Comparison of ENCODE assay signal across 8 mouse cellular contexts in the genomic region with DNA sequence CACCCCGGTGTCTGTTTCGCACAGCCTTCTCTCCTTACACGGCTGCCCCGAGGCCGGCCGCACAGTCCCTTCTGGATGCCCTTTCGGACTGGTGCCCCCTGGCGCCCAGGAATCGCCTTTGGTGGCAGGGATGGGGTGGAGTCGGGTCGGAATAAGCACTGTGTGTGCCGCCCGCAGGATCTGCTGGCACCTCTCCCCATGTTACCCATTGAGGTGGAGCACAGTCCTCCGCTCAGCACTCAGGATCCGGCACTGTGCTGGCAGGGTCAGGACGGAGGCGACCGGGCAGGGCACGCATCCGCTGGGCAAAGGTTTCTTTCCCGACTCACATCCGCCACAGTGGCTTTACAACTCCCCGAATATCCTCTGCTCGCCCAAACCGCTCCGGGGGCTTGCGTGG. TPM values are rescaled to one million over a fixed set of nuclear protein-coding genes. Genes with fewer than 3 reads are reported as not detected.
DNase-seq lines count a peak whose midpoint lies in the region; ATAC-seq and TF ChIP-seq lines count a peak whose summit lies in the region.
"Not testable (repeated sequence)": the region's sequence is repeated elsewhere in the genome, so short reads cannot be mapped to it uniquely, and the experiment has no call there.

No protein-coding gene starts in this region.

- H3K27ac ChIP-seq in forebrain, embryonic 11.5 days (ENCODE audit: low read depth, low read length); heart, adult 2 months; hindbrain, embryonic 12.5 days; midbrain, embryonic 16.5 days (ENCODE audit: low read length); stomach, embryonic 16.5 days (ENCODE audit: low read length): not testable (repeated sequence)

- WGBS in forebrain, embryonic 11.5 days: 2% methylated on average over 15 of the region's 27 CpGs
- WGBS in heart, adult 2 months: 3% methylated on average over 19 of the region's 27 CpGs
- 4% methylated on average over 20 of the region's 27 CpGs for WGBS in hindbrain, embryonic 12.5 days
- under 1% methylated on average over 19 of the region's 27 CpGs for WGBS in lung, adult 2 months
- WGBS in midbrain, embryonic 16.5 days: 5% methylated on average over 15 of the region's 27 CpGs
- 2% methylated on average over 17 of the region's 27 CpGs for WGBS in stomach, embryonic 16.5 days

- TF ChIP-seq POLR2A in heart, adult 2 months (IDR thresholded peaks at IDR 0.05; ENCODE audit: insufficient read depth, low read depth, low read length); lung, adult 2 months (IDR thresholded peaks at IDR 0.05; ENCODE audit: borderline replicate concordance, extremely low read depth, low read depth, low read length): not testable (repeated sequence)

- not testable (repeated sequence) for H3K4me1 ChIP-seq in forebrain, embryonic 11.5 days (replicated peaks; ENCODE audit: control insufficient read depth, insufficient read depth, low read length); heart, adult 2 months (ENCODE audit: control insufficient read depth, insufficient read depth, low read length); hindbrain, embryonic 12.5 days; lung, adult 2 months (ENCODE audit: control insufficient read depth, insufficient read depth, low read length); midbrain, embryonic 16.5 days (ENCODE audit: control insufficient read depth, insufficient read depth, low read length); stomach, embryonic 16.5 days (ENCODE audit: control insufficient read depth, insufficient read depth, low read length)

- H3K9ac ChIP-seq in forebrain, embryonic 11.5 days (ENCODE audit: low read length); heart, adult 2 months (ENCODE audit: low read depth, low read length); hindbrain, embryonic 12.5 days; midbrain, embryonic 16.5 days (ENCODE audit: low read depth, low read length); stomach, embryonic 16.5 days (ENCODE audit: low read length): not testable (repeated sequence)

- not testable (repeated sequence) for H3K79me2 ChIP-seq in heart, adult 2 months (replicated peaks; ENCODE audit: control insufficient read depth, insufficient read depth, low read length)

- peak; percentile 11; the same call in 1 of the 2 replicates for ATAC-seq in forebrain, embryonic 11.5 days (replicated peaks; ENCODE audit: low FRiP score)
- peak; percentile 26; the same call in 1 of the 2 replicates for ATAC-seq in hindbrain, embryonic 12.5 days (ENCODE audit: low FRiP score)
- ATAC-seq in midbrain, embryonic 16.5 days: peak; percentile 31
- ATAC-seq in stomach, embryonic 16.5 days (ENCODE audit: insufficient read depth, low FRiP score): peak; percentile 4; the same call in 1 of the 2 replicates

- 0 out of 2 replicates have a peak overlapping the region, but pooled peaks have one; percentile 24 for H3K4me2 ChIP-seq in forebrain, embryonic 11.5 days (ENCODE audit: low read depth, low read length, severe bottlenecking)
- peak overlapping the region; percentile 37 for H3K4me2 ChIP-seq in hindbrain, embryonic 12.5 days (replicated peaks)
- peak overlapping the region; percentile 38; the same call in 1 of the 2 replicates for H3K4me2 ChIP-seq in midbrain, embryonic 16.5 days (ENCODE audit: low read length)
- peak overlapping the region; percentile 27; the same call in 1 of the 2 replicates for H3K4me2 ChIP-seq in stomach, embryonic 16.5 days (ENCODE audit: low read depth, low read length)

- peak; percentile 36 for DNase-seq in adrenal gland, postnatal 14 days
- DNase-seq in forebrain, embryonic 11.5 days (ENCODE audit: low spot score): not testable (repeated sequence)
- peak; percentile 64 to 67 for DNase-seq in heart, adult 2 months
- DNase-seq in kidney, postnatal 10 days: peak; percentile 35
- DNase-seq in lung, adult 2 months: peak; percentile 64

- intact Hi-C loops in heart, adult 2 months (cut with DNase I): not testable (repeated sequence)

- TF ChIP-seq CTCF in heart, adult 2 months (IDR thresholded peaks at IDR 0.05); lung, adult 2 months (IDR thresholded peaks at IDR 0.05; ENCODE audit: insufficient read depth, low read length): not testable (repeated sequence)

- not testable (repeated sequence) for TF ChIP-seq EP300 in heart, adult 2 months (IDR thresholded peaks at IDR 0.05; ENCODE audit: insufficient read depth, low read depth, low read length)

- peaks cover 21% of the 10 kb centered on the region for H3K27me3 ChIP-seq in forebrain, embryonic 11.5 days (ENCODE audit: control insufficient read depth, insufficient read depth, low read length)
- H3K27me3 ChIP-seq in heart, adult 2 months (ENCODE audit: control insufficient read depth, insufficient read depth, low read length): not testable (repeated sequence)
- H3K27me3 ChIP-seq in hindbrain, embryonic 12.5 days: peaks cover 41% of the 10 kb centered on the region
- H3K27me3 ChIP-seq in midbrain, embryonic 16.5 days (ENCODE audit: control insufficient read depth, insufficient read depth, low read depth, low read length): peaks cover 13% of the 10 kb centered on the region
- peaks cover 18% of the 10 kb centered on the region for H3K27me3 ChIP-seq in stomach, embryonic 16.5 days (ENCODE audit: control insufficient read depth, insufficient read depth, low read length)

- not testable (repeated sequence) for H3K9me3 ChIP-seq in forebrain, embryonic 11.5 days (ENCODE audit: control insufficient read depth, low read length); hindbrain, embryonic 12.5 days (replicated peaks); midbrain, embryonic 16.5 days (replicated peaks; ENCODE audit: control insufficient read depth, low read length, poor library complexity, severe bottlenecking); stomach, embryonic 16.5 days (replicated peaks; ENCODE audit: control insufficient read depth, low read length)

- H3K4me3 ChIP-seq in forebrain, embryonic 11.5 days (ENCODE audit: low read depth, low read length): peak overlapping the region; percentile 15; the same call in 1 of the 2 replicates
- H3K4me3 ChIP-seq in heart, adult 2 months: 0 out of 2 replicates have a peak overlapping the region, but pooled peaks have one; percentile 27
- peak overlapping the region; percentile 18 for H3K4me3 ChIP-seq in hindbrain, embryonic 12.5 days
- not testable (repeated sequence) for H3K4me3 ChIP-seq in lung, adult 2 months (replicated peaks; ENCODE audit: extremely low read depth, low read depth, low read length); midbrain, embryonic 16.5 days (ENCODE audit: low read depth, low read length); stomach, embryonic 16.5 days (replicated peaks; ENCODE audit: low read length)

- H3K36me3 ChIP-seq in forebrain, embryonic 11.5 days (ENCODE audit: control insufficient read depth, insufficient read depth, low read length); heart, adult 2 months (ENCODE audit: control insufficient read depth, insufficient read depth, low read length); hindbrain, embryonic 12.5 days; midbrain, embryonic 16.5 days (ENCODE audit: control insufficient read depth, insufficient read depth, low read length); stomach, embryonic 16.5 days (ENCODE audit: control insufficient read depth, insufficient read depth, low read length): not testable (repeated sequence)

RNA-seq across cellular contexts. Expression of gene Fcgr3, which starts 13.2 kb away (rescaled TPM):
- 8.1 and 10.3 TPM in 2 replicates for total RNA-seq in adrenal gland, postnatal 14 days (2021)
- 4.3 TPM in 2 replicates for polyA plus RNA-seq in forebrain, embryonic 11.5 days (2014; fragmentation: Nextera tagmentation; extraction: Ambion mirVana)
- total RNA-seq in heart, adult 2 months (2021): 10 to 100 TPM; 12.1 to 12.7 TPM
- 11.5 and 12.6 TPM in 2 replicates for polyA plus RNA-seq in heart, adult 2 months (2012; rRNA removed)
- polyA plus RNA-seq in hindbrain, embryonic 12.5 days (2016; fragmentation: Nextera tagmentation; extraction: Ambion mirVana): 7.2 and 9.1 TPM in 2 replicates
- 19.5 and 23.3 TPM in 2 replicates for polyA plus RNA-seq in lung, adult 2 months (2012; rRNA removed)
- polyA plus RNA-seq in midbrain, embryonic 16.5 days (2015; fragmentation: Nextera tagmentation; extraction: Ambion mirVana): 6.8 and 9.0 TPM in 2 replicates
- polyA plus RNA-seq in stomach, embryonic 16.5 days (2015; fragmentation: Nextera tagmentation; extraction: Ambion mirVana): 17.7 and 20.2 TPM in 2 replicates

RNA-seq across cellular contexts. Expression of gene Cfap126, which starts 35.8 kb away (rescaled TPM):
- 0.71 and 1.9 TPM in 2 replicates for total RNA-seq in adrenal gland, postnatal 14 days (2021)
- 1.5 and 2.9 TPM in 2 replicates for polyA plus RNA-seq in forebrain, embryonic 11.5 days (2014; fragmentation: Nextera tagmentation; extraction: Ambion mirVana)
- total RNA-seq in heart, adult 2 months (2021): under 1 TPM; 0.89 to 0.98 TPM
- 2.1 and 6.3 TPM in 2 replicates for polyA plus RNA-seq in heart, adult 2 months (2012; rRNA removed)
- polyA plus RNA-seq in hindbrain, embryonic 12.5 days (2016; fragmentation: Nextera tagmentation; extraction: Ambion mirVana): 9.8 and 14.1 TPM in 2 replicates
- 28.2 and 45.5 TPM in 2 replicates for polyA plus RNA-seq in lung, adult 2 months (2012; rRNA removed)
- polyA plus RNA-seq in midbrain, embryonic 16.5 days (2015; fragmentation: Nextera tagmentation; extraction: Ambion mirVana): 7.8 and 9.2 TPM in 2 replicates
- 2.1 and 3.1 TPM in 2 replicates for polyA plus RNA-seq in stomach, embryonic 16.5 days (2015; fragmentation: Nextera tagmentation; extraction: Ambion mirVana)

RNA-seq across cellular contexts. Expression of gene Fcgr4, which starts 59.2 kb away (rescaled TPM):
- 0.49 and 0.89 TPM in 2 replicates for total RNA-seq in adrenal gland, postnatal 14 days (2021)
- polyA plus RNA-seq in forebrain, embryonic 11.5 days (2014; fragmentation: Nextera tagmentation; extraction: Ambion mirVana): 0.21 and 0.35 TPM in 2 replicates
- total RNA-seq in heart, adult 2 months (2021): 1 to 10 TPM in 1 of 2 experiments, under 1 TPM in 1; 0.70 to 1.2 TPM
- 0.79 and 1.4 TPM in 2 replicates for polyA plus RNA-seq in heart, adult 2 months (2012; rRNA removed)
- polyA plus RNA-seq in hindbrain, embryonic 12.5 days (2016; fragmentation: Nextera tagmentation; extraction: Ambion mirVana): 0.25 and 0.45 TPM in 2 replicates
- polyA plus RNA-seq in lung, adult 2 months (2012; rRNA removed): 6.8 and 7.9 TPM in 2 replicates
- 0.14 and 0.16 TPM in 2 replicates for polyA plus RNA-seq in midbrain, embryonic 16.5 days (2015; fragmentation: Nextera tagmentation; extraction: Ambion mirVana)
- 0.90 and 1.5 TPM in 2 replicates for polyA plus RNA-seq in stomach, embryonic 16.5 days (2015; fragmentation: Nextera tagmentation; extraction: Ambion mirVana)
